Mouse (Mus musculus) CH12.LX (cell line): ENCODE measurements around the gene Slc15a1. TPM values are rescaled to one million over a fixed set of nuclear protein-coding genes. Genes with fewer than 3 reads are reported as not detected.

Source experiments
- DNase-seq: peaks from one replicate; pipeline ENCODE4 v3.0.0-alpha.2; 2013; ENCODE audit errors: extremely low read depth
- H3K27ac ChIP-seq: 2 replicates; pipeline ENCODE4 v1.5.1; 2012; ENCODE audit warnings: low read depth, mild to moderate bottlenecking, control low read depth, moderate library complexity; ENCODE audit not compliant: insufficient read depth
- H3K27me3 ChIP-seq: replicated peaks from 2 replicates; pipeline ENCODE3; 2012; ENCODE audit warnings: inconsistent platforms
- H3K36me3 ChIP-seq, 2 experiments: replicated peaks in 1 of 2; 2 replicates each; pipeline versions ENCODE3 to v1.6.1; 2012; ENCODE audit warnings: inconsistent platforms in 1 of 2, low read length in 1 of 2, mild to moderate bottlenecking in 1 of 2, mixed read lengths in 1 of 2, moderate library complexity in 1 of 2; ENCODE audit not compliant: control insufficient read depth in 1 of 2, insufficient read depth in 1 of 2
- H3K4me1 ChIP-seq, 2 experiments: 2 replicates each; pipeline ENCODE4 v1.6.1; 2012; ENCODE audit warnings: inconsistent platforms in 1 of 2, moderate library complexity in 1 of 2; ENCODE audit not compliant: insufficient read depth in 2 of 2, control insufficient read depth in 1 of 2
- H3K4me2 ChIP-seq: 2 replicates; pipeline ENCODE4 v1.6.1; 2012; ENCODE audit warnings: low read depth, mild to moderate bottlenecking, control low read depth; ENCODE audit not compliant: poor library complexity, insufficient read depth, severe bottlenecking
- H3K4me3 ChIP-seq, 3 experiments: fragments of 150-350 bp in 1 of 3; sonication (generic) in 1 of 3; replicated peaks in 1 of 3; 2 replicates each; pipeline versions ENCODE3 to v1.5.1; 2011 to 2012; ENCODE audit warnings: low read depth in 2 of 3, low read length in 2 of 3, mild to moderate bottlenecking in 2 of 3, moderate library complexity in 2 of 3, control low read depth in 1 of 3, improper control_type of control experiment in 1 of 3, inconsistent platforms in 1 of 3, mixed read lengths in 1 of 3; ENCODE audit not compliant: poor library complexity in 1 of 3
- H3K79me2 ChIP-seq: replicated peaks from 2 replicates; pipeline ENCODE4 v1.6.1; 2012; ENCODE audit warnings: mild to moderate bottlenecking, moderate library complexity; ENCODE audit not compliant: control insufficient read depth, poor library complexity, insufficient read depth, severe bottlenecking; ENCODE audit errors: extremely low read depth
- H3K9ac ChIP-seq: 2 replicates; pipeline ENCODE4 v1.6.1; 2012; ENCODE audit warnings: low read depth, mild to moderate bottlenecking, control low read depth, moderate library complexity; ENCODE audit not compliant: insufficient read depth
- H3K9me3 ChIP-seq: replicated peaks from 2 replicates; pipeline ENCODE3; 2012; ENCODE audit warnings: low read length, inconsistent platforms, mixed read lengths
- CHD1 ChIP-seq: IDR thresholded peaks from 2 replicates; pipeline ENCODE4 v1.6.1; 2012; ENCODE audit warnings: low read depth, low read length, improper control_type of control experiment, inconsistent platforms
- CHD2 ChIP-seq: IDR thresholded peaks from 2 replicates; pipeline ENCODE4 v1.6.1; 2011; ENCODE audit warnings: low read length, improper control_type of control experiment
- CTCF ChIP-seq, 2 experiments: IDR thresholded peaks in 1 of 2; conservative IDR thresholded peaks in 1 of 2; 2 replicates each; pipeline ENCODE4 v1.5.1; 2011 to 2012; ENCODE audit warnings: low read depth in 2 of 2, low read length in 2 of 2, improper control_type of control experiment in 1 of 2, inconsistent platforms in 1 of 2, mild to moderate bottlenecking in 1 of 2, moderate library complexity in 1 of 2
- E2F4 ChIP-seq: IDR thresholded peaks from 2 replicates; pipeline ENCODE4 v1.6.1; 2011; ENCODE audit warnings: low read depth, low read length, improper control_type of control experiment; ENCODE audit not compliant: insufficient replicate concordance
- ELF1 ChIP-seq: IDR thresholded peaks from 2 replicates; pipeline ENCODE4 v1.6.1; 2014; ENCODE audit warnings: low read depth, mild to moderate bottlenecking, inconsistent platforms, low read length, improper control_type of control experiment
- ETS1 ChIP-seq: conservative IDR thresholded peaks from 2 replicates; pipeline ENCODE4 v1.6.1; 2012; ENCODE audit warnings: low read depth, mild to moderate bottlenecking, inconsistent platforms, low read length, improper control_type of control experiment, moderate library complexity
- IRF4 ChIP-seq: IDR thresholded peaks from 2 replicates; pipeline ENCODE4 v1.6.1; 2014; ENCODE audit warnings: low read depth, mild to moderate bottlenecking, inconsistent platforms, low read length, improper control_type of control experiment
- JUND ChIP-seq: conservative IDR thresholded peaks from 2 replicates; pipeline ENCODE4 v1.6.1; 2011; ENCODE audit warnings: low read depth, low read length, improper control_type of control experiment
- MAFK ChIP-seq: IDR thresholded peaks from 2 replicates; pipeline ENCODE4 v1.6.1; 2011; ENCODE audit warnings: low read length, improper control_type of control experiment; ENCODE audit not compliant: insufficient replicate concordance
- NELFE ChIP-seq: IDR thresholded peaks from 2 replicates; pipeline ENCODE4 v1.6.1; 2011; ENCODE audit warnings: low read depth, low read length, improper control_type of control experiment
- NRF1 ChIP-seq: IDR thresholded peaks from 2 replicates; pipeline ENCODE4 v1.6.1; 2014; ENCODE audit warnings: low read depth, mild to moderate bottlenecking, inconsistent platforms, low read length, improper control_type of control experiment, moderate library complexity
- RAD21 ChIP-seq: IDR thresholded peaks from 2 replicates; pipeline ENCODE4 v1.6.1; 2011; ENCODE audit warnings: low read depth, mild to moderate bottlenecking, low read length, improper control_type of control experiment, moderate library complexity
- SMC3 ChIP-seq: IDR thresholded peaks from 2 replicates; pipeline ENCODE4 v1.6.1; 2011; ENCODE audit warnings: low read depth, low read length, improper control_type of control experiment
- TBP ChIP-seq: conservative IDR thresholded peaks from 2 replicates; pipeline ENCODE4 v1.6.1; 2011; ENCODE audit warnings: low read depth, low read length, improper control_type of control experiment
- TCF12 ChIP-seq: IDR thresholded peaks from 2 replicates; pipeline ENCODE4 v1.6.1; 2014; ENCODE audit warnings: low read depth, mild to moderate bottlenecking, inconsistent platforms, low read length, improper control_type of control experiment
- ZC3H11A ChIP-seq: IDR thresholded peaks from 2 replicates; pipeline ENCODE4 v1.6.1; 2012; ENCODE audit warnings: low read depth, mild to moderate bottlenecking, inconsistent platforms, low read length, improper control_type of control experiment
- dilution Hi-C: fragments of 300-500 bp; cut with MboI; formaldehyde crosslinking; loops from 2 replicates; pipeline ENCODE4 v1.14.3; 2020; ENCODE audit warnings: low sequenced_read_pairs; ENCODE audit not compliant: extremely low pct_unique_long_range_greater_than_20kb, extremely low pct_ligation_motif_present
- in situ Hi-C: fragments of 300-500 bp; cut with MboI; formaldehyde crosslinking; loops from 3 replicates; pipeline ENCODE4 v1.14.3; 2019; ENCODE audit warnings: low sequenced_read_pairs, low pct_ligation_motif_present, low pct_unique_long_range_greater_than_20kb, mixed read lengths
- polyA plus RNA-seq: library from polyadenylated mRNA; unstranded; fragments of >175 nt; gene quantifications from 2 replicates; pipeline ENCODE4 v1.2.1, GENCODE M21; 2012; ENCODE audit warnings: low read depth; ENCODE audit not compliant: insufficient read length
- total RNA-seq, 2 experiments: library from RNA; depleted of rRNA; stranded (reverse); fragments of 300-350 nt in 1 of 2; fragments of >200 nt in 1 of 2; gene quantifications; 2 replicates each; pipeline ENCODE4 v1.2.3; 2012 to 2014

Slc15a1 gene
- total and polyA plus RNA-seq, 3 experiments = 0.04 to 0.19 TPM; not detected in 1

DNA sequence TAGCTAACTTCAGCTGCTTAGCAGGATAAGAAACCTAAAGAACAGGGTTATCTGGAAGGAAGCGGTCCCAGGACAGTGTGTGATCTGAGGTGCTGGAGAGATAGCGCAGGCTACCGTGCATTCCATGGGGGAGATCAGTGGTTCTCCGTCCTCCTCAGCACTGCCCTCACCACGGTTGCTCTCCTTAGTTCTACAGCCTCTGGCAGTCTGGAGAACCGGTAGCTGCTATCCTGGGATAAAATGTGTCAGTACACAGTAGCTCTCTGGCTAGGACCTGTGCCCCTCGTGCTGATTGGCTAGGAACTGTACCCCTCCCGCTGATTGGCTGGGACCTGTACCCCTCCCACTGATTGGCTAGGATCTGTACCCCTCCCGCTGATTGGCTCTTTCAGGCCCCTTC lies 58.1 kb downstream of the Slc15a1 start:
- Histone ChIP-seq H3K9ac (no peak overlapping the region), H3K79me2 (no peaks in the 10 kb centered on the region), H3K4me1 (peaks cover 2 to 21% of the 10 kb centered on the region in 2 experiments; a peak in 2 of 4 replicates), H3K4me2 (no peak overlapping the region), H3K9me3 (no peaks in the 10 kb centered on the region), H3K27ac (no peak overlapping the region), H3K36me3 (no peaks in the 10 kb centered on the region)
- dilution Hi-C loops = no loop called here
- DNase-seq = no peak
- TF ChIP-seq TBP (no peak), ETS1 (no peak), NELFE (no peak), ZC3H11A (no peak)
- TF ChIP-seq, all 38 proteins: peak for 0
- in situ Hi-C loops = no loop called here
- Histone ChIP-seq H3K4me3 (no peak overlapping the region), H3K27me3 (no peaks in the 10 kb centered on the region)

DNA sequence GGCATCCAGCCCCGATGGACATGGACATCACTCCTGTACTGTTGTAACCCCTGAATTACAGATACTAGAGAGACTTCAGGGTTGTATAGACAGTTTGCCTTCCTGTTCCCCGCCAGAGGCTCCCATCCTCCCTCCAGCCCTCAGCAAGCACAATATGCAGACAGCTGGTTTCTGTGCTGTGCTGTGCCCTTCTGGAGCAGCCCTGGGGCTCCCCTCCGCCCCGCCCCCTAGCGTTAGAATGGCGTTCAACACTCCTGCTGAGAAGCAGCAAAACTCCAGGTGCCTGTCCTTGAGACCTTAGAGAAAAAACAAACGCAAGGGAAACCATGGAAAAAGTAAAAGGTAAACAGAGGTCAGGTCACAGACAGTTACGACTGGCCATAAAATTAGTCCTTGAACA lies 59.9 kb downstream of the Slc15a1 start:
- in situ Hi-C loops (no loop called here), dilution Hi-C loops (no loop called here)
- no peaks in the 10 kb centered on the region for H3K36me3 ChIP-seq
- H3K79me2 ChIP-seq = no peaks in the 10 kb centered on the region
- no peak overlapping the region for H3K4me2 ChIP-seq
- DNase-seq = peak; percentile 77
- H3K4me3 ChIP-seq = no peak overlapping the region
- peaks cover 0 to 14% of the 10 kb centered on the region in 2 experiments; a peak in 2 of 4 replicates for H3K4me1 ChIP-seq
- no peak overlapping the region for H3K27ac ChIP-seq
- no peak for TF ChIP-seq MAFK
- TF ChIP-seq ELF1 = peak; percentile 14; the same call in 1 of the 2 replicates
- TF ChIP-seq NELFE = no peak
- no peak for TF ChIP-seq E2F4
- TF ChIP-seq CHD2 = no peak
- TF ChIP-seq TCF12 = 0 out of 2 replicates have a peak, but pooled peaks have one; percentile 27
- TF ChIP-seq IRF4 = 0 out of 2 replicates have a peak, but pooled peaks have one; percentile 26
- no peak for TF ChIP-seq NRF1
- TF ChIP-seq JUND = no peak
- TF ChIP-seq ZC3H11A = no peak
- no peak for TF ChIP-seq CHD1
- peak; percentile 68 for TF ChIP-seq RAD21
- peak; percentile 37 to 78 for TF ChIP-seq CTCF (conservative IDR thresholded peaks at IDR 0.05 in 1 of 2, IDR thresholded peaks at IDR 0.05 in 1 of 2; ENCODE audit: low read depth in 2 of 2, low read length in 2 of 2)
- TF ChIP-seq SMC3 = peak; percentile 84
- no peaks in the 10 kb centered on the region for H3K9me3 ChIP-seq
- no peaks in the 10 kb centered on the region for H3K27me3 ChIP-seq
- H3K9ac ChIP-seq = no peak overlapping the region
